Mouse (Mus musculus) ES-Bruce4 (cell line): ENCODE measurements around the gene Pdgfc.

Experiments
- CTCF ChIP-seq: IDR thresholded peaks from one replicate; pipeline ENCODE4 v1.8.1; 2011; ENCODE audit warnings: low read depth, low read length
- EP300 ChIP-seq: IDR thresholded peaks from 2 replicates; pipeline ENCODE4 v1.6.1; 2011; ENCODE audit warnings: low read depth, low read length; ENCODE audit not compliant: insufficient read depth
- POLR2A ChIP-seq: IDR thresholded peaks from one replicate; pipeline ENCODE4 v1.8.1; 2011; ENCODE audit warnings: low read length; ENCODE audit not compliant: insufficient read depth

- TF ChIP-seq POLR2A: no peak
- TF ChIP-seq CTCF: no peak
- no peak for TF ChIP-seq EP300
Measured at GRCm38 (mm10) chr3:81181319-81182013, 145.2 kb downstream of the Pdgfc start.
